Mouse (Mus musculus) liver, adult 2 months (tissue): ENCODE measurements around the gene Trp53.
"Not testable (repeated sequence)": the region's sequence is repeated elsewhere in the genome, so short reads cannot be mapped to it uniquely, and the experiment has no call there.

Experiments
- CTCF ChIP-seq: fragments of 200-500 bp; IDR thresholded peaks from 2 replicates; pipeline ENCODE4 v1.5.1; 2011; ENCODE audit warnings: low read depth, low read length, control low read depth
- POLR2A ChIP-seq: fragments of 200-500 bp; IDR thresholded peaks from 2 replicates; pipeline ENCODE4 v1.6.1; 2011; ENCODE audit warnings: low read length, control low read depth; ENCODE audit not compliant: insufficient read depth; ENCODE audit errors: extremely low read depth

- not testable (repeated sequence) for TF ChIP-seq POLR2A
- peak; percentile 39 for TF ChIP-seq CTCF
Observed at GRCm38 (mm10) chr11:69530755-69531154, 49.4 kb upstream of the Trp53 start.
